9 mouse cellular contexts compared by ENCODE assay signal in the genomic region with DNA sequence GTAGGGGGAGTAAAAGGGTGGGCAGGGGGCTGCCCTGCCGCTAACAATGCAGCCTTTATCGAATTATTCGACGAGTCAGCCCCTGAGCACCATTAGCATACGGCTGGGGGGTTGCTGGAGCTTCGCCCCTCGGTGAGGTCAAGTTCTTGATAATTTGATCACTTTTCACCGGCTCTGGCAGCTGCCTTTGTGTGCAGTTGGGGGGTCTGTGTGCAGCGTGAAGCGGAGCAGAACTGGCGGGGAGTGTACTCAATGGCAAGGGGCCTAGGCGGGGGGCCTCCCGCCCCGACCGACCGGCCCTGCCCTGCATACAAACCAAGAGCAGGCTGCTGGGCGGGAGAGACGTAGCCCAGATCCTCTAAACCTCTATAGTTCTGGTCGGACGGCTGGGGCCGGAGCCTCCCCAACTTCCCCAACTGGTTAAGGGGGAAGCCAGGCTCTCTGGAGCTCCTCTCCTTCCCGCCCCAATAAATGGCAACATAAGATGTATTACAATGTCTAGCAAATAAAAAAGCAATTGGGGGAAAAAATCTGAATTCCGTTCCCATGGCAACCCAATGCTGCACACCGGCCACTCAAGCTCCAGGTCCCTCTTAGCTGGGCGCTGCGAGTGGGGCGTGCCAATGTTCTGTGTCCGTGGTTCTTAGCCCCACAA. TPM values are rescaled to one million over a fixed set of nuclear protein-coding genes. Genes with fewer than 3 reads are reported as not detected.
DNase-seq lines count a peak whose midpoint lies in the region; ATAC-seq and TF ChIP-seq lines count a peak whose summit lies in the region.
"Had no signal": no experiment of that assay in that cellular context is flagged by ENCODE, and none has a peak within 500 bp of the region (broad histone marks: within the 10 kb centered on the region; RNA-seq: fewer than 3 reads in every experiment).

No protein-coding gene starts in this region.

- H3K27ac ChIP-seq in lung, embryonic 14.5 days (ENCODE audit: low read depth), result no peak overlapping the region
- peak overlapping the region; percentile 52; the same call in 1 of the 2 replicates for H3K27ac ChIP-seq in embryonic facial prominence, embryonic 11.5 days (replicated peaks; ENCODE audit: low read depth, low read length)
- peak overlapping the region; percentile 97 for H3K27ac ChIP-seq in hindbrain, embryonic 16.5 days (ENCODE audit: low read depth, low read length)
- H3K27ac ChIP-seq in neural tube, embryonic 14.5 days (ENCODE audit: low read depth, low read length), result peak overlapping the region; percentile 99
- no peak overlapping the region for H3K27ac ChIP-seq in heart, adult 2 months

- intact Hi-C loops in heart, adult 2 months (cut with DNase I), result no loop called here

- peaks cover 100% of the 10 kb centered on the region for H3K27me3 ChIP-seq in lung, embryonic 14.5 days (ENCODE audit: insufficient read depth, low read length)
- H3K27me3 ChIP-seq in embryonic facial prominence, embryonic 11.5 days (ENCODE audit: control insufficient read depth, insufficient read depth, low read length), result peaks cover 90% of the 10 kb centered on the region
- no peaks in the 10 kb centered on the region for H3K27me3 ChIP-seq in hindbrain, embryonic 16.5 days (replicated peaks; ENCODE audit: control insufficient read depth, insufficient read depth, low read length)
- no peaks in the 10 kb centered on the region; the same call in 1 of the 2 replicates for H3K27me3 ChIP-seq in neural tube, embryonic 14.5 days (ENCODE audit: control insufficient read depth, insufficient read depth, low read length)
- peaks cover 43% of the 10 kb centered on the region for H3K27me3 ChIP-seq in heart, adult 2 months (ENCODE audit: control insufficient read depth, insufficient read depth, low read length)

- no peak overlapping the region for H3K4me3 ChIP-seq in lung, embryonic 14.5 days (ENCODE audit: low read depth, low read length)
- peak overlapping the region; percentile 23 for H3K4me3 ChIP-seq in embryonic facial prominence, embryonic 11.5 days (ENCODE audit: low read depth, low read length)
- H3K4me3 ChIP-seq in hindbrain, embryonic 16.5 days (ENCODE audit: low read length), result peak overlapping the region; percentile 91
- peak overlapping the region; percentile 90 for H3K4me3 ChIP-seq in neural tube, embryonic 14.5 days (ENCODE audit: low read depth, low read length)
- no peak overlapping the region for H3K4me3 ChIP-seq in heart, adult 2 months

- no peak for TF ChIP-seq CTCF in lung, embryonic 14.5 days (IDR thresholded peaks at IDR 0.05; ENCODE audit: low read depth)
- TF ChIP-seq CTCF in heart, adult 2 months (IDR thresholded peaks at IDR 0.05), result no peak

- no peak for TF ChIP-seq POLR2A in heart, adult 2 months (IDR thresholded peaks at IDR 0.05; ENCODE audit: insufficient read depth, low read depth, low read length)

- ATAC-seq in lung, embryonic 14.5 days (ENCODE audit: insufficient read depth), result no peak
- ATAC-seq in embryonic facial prominence, embryonic 11.5 days (replicated peaks; ENCODE audit: insufficient number of reproducible peaks, low FRiP score, low TSS enrichment, low read depth), result peak; percentile 55
- ATAC-seq in hindbrain, embryonic 16.5 days, result peak; percentile 64
- peak; percentile 42 for ATAC-seq in neural tube, embryonic 14.5 days (ENCODE audit: low read depth)

- under 1% methylated on average over 28 of the region's 28 CpGs for WGBS in lung, embryonic 14.5 days
- 1% methylated on average over 28 of the region's 28 CpGs for WGBS in embryonic facial prominence, embryonic 11.5 days
- 2% methylated on average over 28 of the region's 28 CpGs for WGBS in hindbrain, embryonic 16.5 days
- WGBS in neural tube, embryonic 14.5 days, result under 1% methylated on average over 28 of the region's 28 CpGs
- 1% methylated on average over 28 of the region's 28 CpGs for WGBS in heart, adult 2 months

- no peak overlapping the region for H3K4me2 ChIP-seq in lung, embryonic 14.5 days
- no peak overlapping the region for H3K4me2 ChIP-seq in embryonic facial prominence, embryonic 11.5 days (ENCODE audit: low read depth, low read length)
- peak overlapping the region; percentile 89 for H3K4me2 ChIP-seq in hindbrain, embryonic 16.5 days (ENCODE audit: low read length)
- peak overlapping the region; percentile 94 for H3K4me2 ChIP-seq in neural tube, embryonic 14.5 days (ENCODE audit: low read depth, low read length)

- no peaks in the 10 kb centered on the region for H3K79me2 ChIP-seq in heart, adult 2 months (replicated peaks; ENCODE audit: control insufficient read depth, insufficient read depth, low read length)

- DNase-seq in lung, embryonic 14.5 days, result peak; percentile 16
- DNase-seq in lung, postnatal 14 days, result no peak
- peak; percentile 40 for DNase-seq in embryonic facial prominence, embryonic 11.5 days (ENCODE audit: low spot score)
- no peak for DNase-seq in heart, adult 2 months
- DNase-seq in thymus, adult 18-20 months, result no peak
- DNase-seq in urinary bladder, postnatal 25 days (ENCODE audit: low spot score), result no peak
- DNase-seq: adrenal gland, postnatal 36 days had no signal

- TF ChIP-seq EP300 in heart, adult 2 months (IDR thresholded peaks at IDR 0.05; ENCODE audit: insufficient read depth, low read depth, low read length), result no peak

- H3K9ac ChIP-seq in lung, embryonic 14.5 days, result no peak overlapping the region
- peak overlapping the region; percentile 22 for H3K9ac ChIP-seq in embryonic facial prominence, embryonic 11.5 days (replicated peaks; ENCODE audit: low read length)
- peak overlapping the region; percentile 98 for H3K9ac ChIP-seq in hindbrain, embryonic 16.5 days (ENCODE audit: low read depth, low read length)
- H3K9ac ChIP-seq in neural tube, embryonic 14.5 days (replicated peaks; ENCODE audit: low read depth, low read length), result peak overlapping the region; percentile 99
- H3K9ac ChIP-seq in heart, adult 2 months (ENCODE audit: low read depth, low read length), result no peak overlapping the region

- H3K9me3 ChIP-seq in lung, embryonic 14.5 days (ENCODE audit: low read depth, low read length), result no peaks in the 10 kb centered on the region
- no peaks in the 10 kb centered on the region for H3K9me3 ChIP-seq in embryonic facial prominence, embryonic 11.5 days (replicated peaks; ENCODE audit: control insufficient read depth, low read length)
- H3K9me3 ChIP-seq in hindbrain, embryonic 16.5 days (ENCODE audit: control insufficient read depth, low read length), result no peaks in the 10 kb centered on the region
- H3K9me3 ChIP-seq in neural tube, embryonic 14.5 days (ENCODE audit: control insufficient read depth, low read length), result no peaks in the 10 kb centered on the region

- H3K4me1 ChIP-seq in lung, embryonic 14.5 days (ENCODE audit: insufficient read depth), result no peaks in the 10 kb centered on the region
- peaks cover 8% of the 10 kb centered on the region; the same call in 1 of the 2 replicates for H3K4me1 ChIP-seq in embryonic facial prominence, embryonic 11.5 days (ENCODE audit: control insufficient read depth, insufficient read depth, low read length)
- H3K4me1 ChIP-seq in hindbrain, embryonic 16.5 days (ENCODE audit: control insufficient read depth, insufficient read depth, low read depth, low read length), result peaks cover 31% of the 10 kb centered on the region
- H3K4me1 ChIP-seq in neural tube, embryonic 14.5 days (ENCODE audit: control insufficient read depth, insufficient read depth, low read length), result peaks cover 40% of the 10 kb centered on the region; the same call in 1 of the 2 replicates
- H3K4me1 ChIP-seq in heart, adult 2 months (ENCODE audit: control insufficient read depth, insufficient read depth, low read length), result no peaks in the 10 kb centered on the region

- H3K36me3 ChIP-seq in lung, embryonic 14.5 days (ENCODE audit: insufficient read depth), result no peaks in the 10 kb centered on the region
- H3K36me3 ChIP-seq in embryonic facial prominence, embryonic 11.5 days (replicated peaks; ENCODE audit: control insufficient read depth, insufficient read depth, low read depth, low read length), result no peaks in the 10 kb centered on the region
- H3K36me3 ChIP-seq in hindbrain, embryonic 16.5 days (ENCODE audit: control insufficient read depth, insufficient read depth, low read length), result no peaks in the 10 kb centered on the region
- H3K36me3 ChIP-seq in neural tube, embryonic 14.5 days (ENCODE audit: control insufficient read depth, insufficient read depth, low read length), result peaks cover 10% of the 10 kb centered on the region; the same call in 1 of the 2 replicates
- H3K36me3 ChIP-seq in heart, adult 2 months (ENCODE audit: control insufficient read depth, insufficient read depth, low read length), result no peaks in the 10 kb centered on the region

RNA-seq across cellular contexts. Expression of gene Polg, which starts 39.8 kb away (rescaled TPM):
- polyA plus RNA-seq in lung, embryonic 14.5 days (2014; fragmentation: Nextera tagmentation; extraction: Ambion mirVana), result 53.9 and 65.0 TPM in 2 replicates
- polyA plus RNA-seq in embryonic facial prominence, embryonic 11.5 days (2014; fragmentation: Nextera tagmentation; extraction: Ambion mirVana), result 19.7 and 21.3 TPM in 2 replicates
- 24.2 and 26.4 TPM in 2 replicates for polyA plus RNA-seq in hindbrain, embryonic 16.5 days (2015; fragmentation: Nextera tagmentation; extraction: Ambion mirVana)
- 23.0 and 30.5 TPM in 2 replicates for polyA plus RNA-seq in neural tube, embryonic 14.5 days (2014; fragmentation: Nextera tagmentation; extraction: Ambion mirVana)
- total RNA-seq in heart, adult 2 months (2021), result 10 to 100 TPM; 53.0 to 66.5 TPM
- polyA plus RNA-seq in heart, adult 2 months (2012; rRNA removed), result 40.5 and 59.0 TPM in 2 replicates

Comparison
In these comparisons a context has a peak if more than half of its experiments do, and no peak if none do; other contexts are left out.
1. DNase-seq: peak in lung, embryonic 14.5 days (single experiment) and embryonic facial prominence, embryonic 11.5 days (single experiment); none in lung, postnatal 14 days (single experiment), heart, adult 2 months (0 of 2), thymus, adult 18-20 months (0 of 2) and urinary bladder, postnatal 25 days (single experiment).
2. H3K27ac ChIP-seq: peak in embryonic facial prominence, embryonic 11.5 days (single experiment), hindbrain, embryonic 16.5 days (single experiment) and neural tube, embryonic 14.5 days (single experiment); none in lung, embryonic 14.5 days (single experiment) and heart, adult 2 months (single experiment).
3. H3K4me2 ChIP-seq: peak in hindbrain, embryonic 16.5 days (single experiment) and neural tube, embryonic 14.5 days (single experiment); none in lung, embryonic 14.5 days (single experiment) and embryonic facial prominence, embryonic 11.5 days (single experiment).
4. H3K4me3 ChIP-seq: peak in embryonic facial prominence, embryonic 11.5 days (single experiment), hindbrain, embryonic 16.5 days (single experiment) and neural tube, embryonic 14.5 days (single experiment); none in lung, embryonic 14.5 days (single experiment) and heart, adult 2 months (single experiment).
5. H3K9ac ChIP-seq: peak in embryonic facial prominence, embryonic 11.5 days (single experiment), hindbrain, embryonic 16.5 days (single experiment) and neural tube, embryonic 14.5 days (single experiment); none in lung, embryonic 14.5 days (single experiment) and heart, adult 2 months (single experiment).